Mouse (Mus musculus) liver, adult 2 months (tissue): ENCODE measurements at regions not wholly inside any gene's neighbourhood (a gene's known extent, or its start where the extent isn't known, plus 50 kb on each side); places are given as distances from the start of the nearest gene placed in this dataset.

Experiments used
- CTCF ChIP-seq: fragments of 200-500 bp; IDR thresholded peaks from 2 replicates; pipeline ENCODE4 v1.5.1; 2011; ENCODE audit warnings: low read depth, low read length, control low read depth
- POLR2A ChIP-seq: fragments of 200-500 bp; IDR thresholded peaks from 2 replicates; pipeline ENCODE4 v1.6.1; 2011; ENCODE audit warnings: low read length, control low read depth; ENCODE audit not compliant: insufficient read depth; ENCODE audit errors: extremely low read depth

GRCm38 (mm10) chr3:68761242-68761625 lies 70.8 kb downstream of the Il12a start:
- TF ChIP-seq POLR2A (no peak), CTCF (no peak)
